Mouse (Mus musculus) liver, adult 2 months (tissue): ENCODE measurements around the gene Acvr1.

Source experiments
- CTCF ChIP-seq: fragments of 200-500 bp; IDR thresholded peaks from 2 replicates; pipeline ENCODE4 v1.5.1; 2011; ENCODE audit warnings: low read depth, low read length, control low read depth
- POLR2A ChIP-seq: fragments of 200-500 bp; IDR thresholded peaks from 2 replicates; pipeline ENCODE4 v1.6.1; 2011; ENCODE audit warnings: low read length, control low read depth; ENCODE audit not compliant: insufficient read depth; ENCODE audit errors: extremely low read depth

GRCm38 (mm10) chr2:58352846-58353245 is 214.1 kb downstream of the Acvr1 start:
- no peak for TF ChIP-seq POLR2A
- TF ChIP-seq CTCF = no peak
